Mouse (Mus musculus) kidney, embryonic 15.5 days (tissue): ENCODE results near the gene P2ry6. TPM values are rescaled to one million over a fixed set of nuclear protein-coding genes. Genes with fewer than 3 reads are reported as not detected.
A peak's percentile ranks its signal among the peaks of the same experiment; 100 is the strongest.

Experiments used
- ATAC-seq: fragments of 200-750 bp; cut with Nextera tagmentation; replicated peaks from 2 replicates; pipeline ENCODE4 v1.8.0; 2017; ENCODE audit warnings: moderate TSS enrichment; ENCODE audit not compliant: low FRiP score
- H3K27ac ChIP-seq: fragments of 300-500 bp; sonication (generic); 2 replicates; pipeline ENCODE4 v1.5.1; 2015; ENCODE audit warnings: mild to moderate bottlenecking, inconsistent platforms
- H3K27me3 ChIP-seq: fragments of 300-500 bp; sonication (generic); 2 replicates; pipeline ENCODE4 v1.6.1; 2015; ENCODE audit warnings: inconsistent platforms
- H3K36me3 ChIP-seq: fragments of 300-500 bp; sonication (generic); 2 replicates; pipeline ENCODE4 v1.6.1; 2015; ENCODE audit warnings: inconsistent platforms
- H3K4me1 ChIP-seq: fragments of 300-500 bp; sonication (generic); 2 replicates; pipeline ENCODE4 v1.6.1; 2015; ENCODE audit warnings: inconsistent platforms
- H3K4me2 ChIP-seq: fragments of 300-500 bp; sonication (generic); 2 replicates; pipeline ENCODE4 v1.6.1; 2015; ENCODE audit warnings: moderate library complexity, mild to moderate bottlenecking, inconsistent platforms
- H3K4me3 ChIP-seq: fragments of 300-500 bp; sonication (generic); replicated peaks from 2 replicates; pipeline ENCODE4 v1.5.1; 2015; ENCODE audit warnings: mild to moderate bottlenecking, inconsistent platforms
- H3K9ac ChIP-seq: fragments of 300-500 bp; sonication (generic); 2 replicates; pipeline ENCODE4 v1.6.1; 2015; ENCODE audit warnings: mild to moderate bottlenecking, inconsistent platforms
- H3K9me3 ChIP-seq: fragments of 300-500 bp; sonication (generic); replicated peaks from 2 replicates; pipeline ENCODE4 v1.6.1; 2016; ENCODE audit warnings: inconsistent platforms
- WGBS: fragments of 180-500 bp; shearing (Covaris S2); methylation state at CpG from one replicate; pipeline ENCODE4 v1.1.7; 2015; ENCODE audit warnings: mixed read lengths; 5-methylcytosine and 5-hydroxymethylcytosine counted together
- polyA plus RNA-seq: library from polyadenylated mRNA; unstranded; fragments of >200 nt; fragmentation: Nextera tagmentation; extraction: Ambion mirVana; gene quantifications from 2 replicates; pipeline ENCODE4 v1.2.1, GENCODE M21; 2015

The P2ry6 gene
- polyA plus RNA-seq, 1 experiment from 2014 or later, result 5.2 TPM

- Histone ChIP-seq H3K27me3 (no peaks in the 10 kb centered on the region), H3K9ac (0 out of 2 replicates have a peak overlapping the region, but pooled peaks have one; percentile 15), H3K4me3 (no peak overlapping the region), H3K4me2 (0 out of 2 replicates have a peak overlapping the region, but pooled peaks have one; percentile 87), H3K4me1 (peaks cover 37% of the 10 kb centered on the region), H3K27ac (peak overlapping the region; percentile 100; the same call in 1 of the 2 replicates), H3K9me3 (no peaks in the 10 kb centered on the region), H3K36me3 (peaks cover 9% of the 10 kb centered on the region)
- no peak for ATAC-seq
These were observed 40.9 kb downstream of the P2ry6 start for GRCm38 (mm10) chr7:100933520-100933919.

- H3K9me3 ChIP-seq, result no peaks in the 10 kb centered on the region
- no peaks in the 10 kb centered on the region for H3K27me3 ChIP-seq
- H3K4me3 ChIP-seq, result peak overlapping the region; percentile 83
- peak overlapping the region; percentile 100 for H3K27ac ChIP-seq
- peak overlapping the region; percentile 87 for H3K4me2 ChIP-seq
- H3K4me1 ChIP-seq, result peaks cover 47% of the 10 kb centered on the region
- under 1% methylated on average over 27 of the region's 27 CpGs for WGBS
- peak overlapping the region; percentile 95 for H3K9ac ChIP-seq
- peak; percentile 93 for ATAC-seq
- H3K36me3 ChIP-seq, result peaks cover 14% of the 10 kb centered on the region
These were observed 41.9 kb downstream of the P2ry6 start for GRCm38 (mm10) chr7:100932481-100933007.

GRCm38 (mm10) chr7:100931926-100932480 is 42.4 kb downstream of the P2ry6 start, which contains the start of gene Arhgef17:
Gene Arhgef17, minus strand, starts transcription at chr7:100932107.
- Histone ChIP-seq H3K9me3 (no peaks in the 10 kb centered on the region), H3K4me3 (peak within 1 kb of the TSS; percentile 83), H3K9ac (peak within 1 kb of the TSS; percentile 95), H3K4me1 (peaks cover 53% of the 10 kb centered on the region), H3K36me3 (peaks cover 14% of the 10 kb centered on the region), H3K27ac (peak within 1 kb of the TSS; percentile 100), H3K4me2 (peak within 1 kb of the TSS; percentile 87), H3K27me3 (no peaks in the 10 kb centered on the region)
- ATAC-seq, result peak; percentile 79
- WGBS, result under 1% methylated on average over 35 of the region's 35 CpGs

- Histone ChIP-seq H3K9ac (peak overlapping the region; percentile 95), H3K4me2 (peak overlapping the region; percentile 87), H3K9me3 (no peaks in the 10 kb centered on the region), H3K4me1 (peaks cover 58% of the 10 kb centered on the region), H3K27me3 (no peaks in the 10 kb centered on the region), H3K27ac (peak overlapping the region; percentile 100), H3K36me3 (peaks cover 14% of the 10 kb centered on the region), H3K4me3 (peak overlapping the region; percentile 83)
- WGBS, result under 1% methylated on average over 71 of the region's 73 CpGs
- peak; percentile 11 for ATAC-seq
These were observed 43.0 kb downstream of the P2ry6 start for GRCm38 (mm10) chr7:100931316-100931925.

GRCm38 (mm10) chr7:100930619-100931315 is 43.7 kb downstream of the P2ry6 start:
- H3K27ac ChIP-seq, result peak overlapping the region; percentile 100
- peaks cover 14% of the 10 kb centered on the region for H3K36me3 ChIP-seq
- no peaks in the 10 kb centered on the region for H3K27me3 ChIP-seq
- peaks cover 65% of the 10 kb centered on the region for H3K4me1 ChIP-seq
- peak overlapping the region; percentile 83 for H3K4me3 ChIP-seq
- WGBS, result 5% methylated on average over 53 of the region's 53 CpGs
- no peak for ATAC-seq
- H3K4me2 ChIP-seq, result peak overlapping the region; percentile 87
- H3K9ac ChIP-seq, result peak overlapping the region; percentile 95
- H3K9me3 ChIP-seq, result no peaks in the 10 kb centered on the region

- peaks cover 19% of the 10 kb centered on the region for H3K36me3 ChIP-seq
- no peak overlapping the region; the same call in 1 of the 2 replicates for H3K27ac ChIP-seq
- H3K4me2 ChIP-seq, result peak overlapping the region; percentile 87
- H3K27me3 ChIP-seq, result no peaks in the 10 kb centered on the region
- H3K4me1 ChIP-seq, result peaks cover 75% of the 10 kb centered on the region
- no peaks in the 10 kb centered on the region for H3K9me3 ChIP-seq
- peak overlapping the region; percentile 95 for H3K9ac ChIP-seq
- ATAC-seq, result no peak
- H3K4me3 ChIP-seq, result peak overlapping the region; percentile 83
- WGBS, result 60% methylated on average over 19 of the region's 19 CpGs
These were observed 44.7 kb downstream of the P2ry6 start for GRCm38 (mm10) chr7:100929639-100930303.

GRCm38 (mm10) chr7:100928456-100928855 is 46.0 kb downstream of the P2ry6 start:
- Histone ChIP-seq H3K27ac (no peak overlapping the region), H3K9me3 (no peaks in the 10 kb centered on the region), H3K9ac (peak overlapping the region; percentile 95), H3K36me3 (peaks cover 30% of the 10 kb centered on the region), H3K27me3 (no peaks in the 10 kb centered on the region), H3K4me3 (peak overlapping the region; percentile 83), H3K4me2 (peak overlapping the region; percentile 87), H3K4me1 (peaks cover 86% of the 10 kb centered on the region)
- WGBS, result 38% methylated on average over 9 of the region's 9 CpGs
- ATAC-seq, result no peak

GRCm38 (mm10) chr7:100927287-100928000 is 47.0 kb downstream of the P2ry6 start:
- Histone ChIP-seq H3K27ac (peak overlapping the region; percentile 24), H3K4me3 (peak overlapping the region; percentile 83), H3K4me2 (peak overlapping the region; percentile 87), H3K36me3 (peaks cover 38% of the 10 kb centered on the region), H3K4me1 (peaks cover 89% of the 10 kb centered on the region), H3K9me3 (no peaks in the 10 kb centered on the region), H3K27me3 (no peaks in the 10 kb centered on the region), H3K9ac (peak overlapping the region; percentile 95)
- WGBS, result 7% methylated on average over 7 of the region's 7 CpGs
- peak; percentile 6; the same call in 1 of the 2 replicates for ATAC-seq

GRCm38 (mm10) chr7:100926311-100926923 is 48.0 kb downstream of the P2ry6 start:
- no peaks in the 10 kb centered on the region for H3K9me3 ChIP-seq
- peak overlapping the region; percentile 87 for H3K4me2 ChIP-seq
- peaks cover 49% of the 10 kb centered on the region for H3K36me3 ChIP-seq
- ATAC-seq, result peak; percentile 23; the same call in 1 of the 2 replicates
- H3K27me3 ChIP-seq, result no peaks in the 10 kb centered on the region
- peak overlapping the region; percentile 24 for H3K27ac ChIP-seq
- H3K9ac ChIP-seq, result peak overlapping the region; percentile 95
- H3K4me1 ChIP-seq, result peaks cover 96% of the 10 kb centered on the region
- peak overlapping the region; percentile 83 for H3K4me3 ChIP-seq
- WGBS, result 7% methylated on average over 12 of the region's 12 CpGs

GRCm38 (mm10) chr7:100924674-100925445 is 49.6 kb downstream of the P2ry6 start:
- Histone ChIP-seq H3K9me3 (no peaks in the 10 kb centered on the region), H3K4me3 (peak overlapping the region; percentile 83), H3K27me3 (no peaks in the 10 kb centered on the region), H3K4me1 (peaks cover 100% of the 10 kb centered on the region), H3K27ac (peak overlapping the region; percentile 7; the same call in 1 of the 2 replicates), H3K9ac (0 out of 2 replicates have a peak overlapping the region, but pooled peaks have one; percentile 12), H3K4me2 (peak overlapping the region; percentile 87), H3K36me3 (peaks cover 55% of the 10 kb centered on the region)
- ATAC-seq, result no peak
- 35% methylated on average over 10 of the region's 10 CpGs for WGBS
